Comparison of ENCODE assay signal across 8 mouse cellular contexts in the genomic region with DNA sequence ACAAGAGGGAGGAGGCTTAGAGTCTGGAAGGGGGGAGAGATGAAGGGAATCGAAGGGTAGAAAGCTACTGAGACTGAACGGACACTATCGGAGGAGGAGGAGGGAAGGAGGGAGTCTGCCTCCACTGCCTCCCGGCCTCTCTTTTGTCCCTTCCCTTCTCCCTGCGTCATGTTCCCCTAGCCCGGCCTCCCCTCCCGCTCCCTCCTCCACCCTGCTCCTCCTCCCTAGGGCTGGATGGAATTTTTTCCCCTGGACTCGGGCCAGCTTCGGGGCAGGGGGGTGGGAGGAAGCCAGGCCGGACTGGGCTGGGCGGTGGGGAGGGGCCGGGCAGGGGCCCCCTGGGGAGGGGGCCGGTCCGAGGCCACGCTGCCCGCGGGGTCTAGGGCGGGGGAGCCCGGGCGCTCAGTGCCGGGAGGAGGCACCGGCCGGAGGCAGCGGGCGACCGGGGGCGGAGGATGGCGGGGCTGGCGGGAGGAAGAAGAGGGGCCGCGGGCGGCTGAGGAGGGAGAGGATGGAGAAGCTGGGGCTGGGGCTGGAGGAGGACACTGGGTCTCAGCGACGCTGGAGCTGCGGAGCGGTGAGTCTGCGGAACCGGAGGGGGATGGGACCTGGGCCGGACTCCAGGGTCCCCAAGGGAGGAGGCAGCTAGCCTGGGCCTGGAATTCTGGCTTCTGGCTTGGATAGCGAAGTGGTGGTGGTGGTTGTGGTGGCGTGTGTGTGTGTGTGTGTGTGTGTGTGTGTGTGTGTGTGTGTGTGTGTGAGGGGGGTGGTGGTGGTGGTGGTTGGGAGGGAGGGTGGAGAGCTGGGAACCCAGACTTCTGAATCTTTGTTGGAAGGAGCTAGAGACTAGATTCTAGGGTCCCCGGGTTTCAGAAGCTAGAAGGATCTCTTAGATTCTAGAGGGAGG. TPM values are rescaled to one million over a fixed set of nuclear protein-coding genes. Genes with fewer than 3 reads are reported as not detected.
A peak's percentile ranks its signal among the peaks of the same experiment; 100 is the strongest.
DNase-seq lines count a peak whose midpoint lies in the region; ATAC-seq and TF ChIP-seq lines count a peak whose summit lies in the region.

Gene Spaca6 (plus strand): TSS at position 408 of the 907 bp plus-strand sequence.

- ATAC-seq in forebrain, embryonic 11.5 days (replicated peaks; ENCODE audit: low FRiP score), result peak; percentile 85
- peak; percentile 76 for ATAC-seq in heart, embryonic 13.5 days (ENCODE audit: extremely low read depth, insufficient number of reproducible peaks, low FRiP score, low TSS enrichment)
- ATAC-seq in kidney, embryonic 16.5 days (ENCODE audit: low FRiP score, low TSS enrichment), result peak; percentile 90
- peak; percentile 70 for ATAC-seq in liver, embryonic 11.5 days (replicated peaks; ENCODE audit: low FRiP score)

- no peaks in the 10 kb centered on the region for H3K9me3 ChIP-seq in forebrain, embryonic 11.5 days (ENCODE audit: control insufficient read depth, low read length)
- no peaks in the 10 kb centered on the region for H3K9me3 ChIP-seq in heart, embryonic 13.5 days
- H3K9me3 ChIP-seq in kidney, embryonic 16.5 days (ENCODE audit: low read length), result no peaks in the 10 kb centered on the region
- no peaks in the 10 kb centered on the region for H3K9me3 ChIP-seq in liver, embryonic 11.5 days (ENCODE audit: control insufficient read depth, low read length)

- peaks cover 2% of the 10 kb centered on the region; the same call in 1 of the 2 replicates for H3K4me1 ChIP-seq in forebrain, embryonic 11.5 days (replicated peaks; ENCODE audit: control insufficient read depth, insufficient read depth, low read length)
- H3K4me1 ChIP-seq in heart, embryonic 13.5 days, result peaks cover 37% of the 10 kb centered on the region
- peaks cover 32% of the 10 kb centered on the region for H3K4me1 ChIP-seq in kidney, embryonic 16.5 days (ENCODE audit: insufficient read depth, low read length)
- H3K4me1 ChIP-seq in liver, embryonic 11.5 days (replicated peaks; ENCODE audit: control insufficient read depth, insufficient read depth, low read length), result peaks cover 4% of the 10 kb centered on the region

- H3ac ChIP-seq in myocyte (ENCODE audit: control insufficient read depth, insufficient read length), result peak within 1 kb of the TSS; percentile 79

- peak within 1 kb of the TSS; percentile 99 for H3K27ac ChIP-seq in forebrain, embryonic 11.5 days (ENCODE audit: low read depth, low read length)
- peak within 1 kb of the TSS; percentile 99 for H3K27ac ChIP-seq in heart, embryonic 13.5 days (replicated peaks)
- H3K27ac ChIP-seq in kidney, embryonic 16.5 days (ENCODE audit: low read length), result peak within 1 kb of the TSS; percentile 97
- H3K27ac ChIP-seq in liver, embryonic 11.5 days (ENCODE audit: low read depth, low read length), result peak within 1 kb of the TSS; percentile 90

- peak; percentile 97 for TF ChIP-seq POLR2A in myocyte (IDR thresholded peaks at IDR 0.05; ENCODE audit: insufficient read length, low read depth)

- no peaks in the 10 kb centered on the region for H3K27me3 ChIP-seq in forebrain, embryonic 11.5 days (ENCODE audit: control insufficient read depth, insufficient read depth, low read length)
- H3K27me3 ChIP-seq in heart, embryonic 13.5 days (replicated peaks), result no peaks in the 10 kb centered on the region
- H3K27me3 ChIP-seq in kidney, embryonic 16.5 days (ENCODE audit: insufficient read depth, low read length), result no peaks in the 10 kb centered on the region
- peaks cover 7% of the 10 kb centered on the region; the same call in 1 of the 2 replicates for H3K27me3 ChIP-seq in liver, embryonic 11.5 days (replicated peaks; ENCODE audit: control insufficient read depth, insufficient read depth, low read length)
- no peaks in the 10 kb centered on the region for H3K27me3 ChIP-seq in myocyte (ENCODE audit: control insufficient read depth, insufficient read depth, insufficient read length)

- peaks cover 59% of the 10 kb centered on the region for H3K79me2 ChIP-seq in myocyte (ENCODE audit: control insufficient read depth, insufficient read depth)

- WGBS in forebrain, embryonic 11.5 days, result under 1% methylated on average over 40 of the region's 42 CpGs
- WGBS in heart, embryonic 13.5 days, result under 1% methylated on average over 32 of the region's 42 CpGs
- 1% methylated on average over 22 of the region's 42 CpGs for WGBS in kidney, embryonic 16.5 days
- WGBS in liver, embryonic 11.5 days, result under 1% methylated on average over 36 of the region's 42 CpGs

- H3K4me3 ChIP-seq in forebrain, embryonic 11.5 days (ENCODE audit: low read depth, low read length), result peak within 1 kb of the TSS; percentile 83
- H3K4me3 ChIP-seq in heart, embryonic 13.5 days, result peak within 1 kb of the TSS; percentile 89
- peak within 1 kb of the TSS; percentile 69 for H3K4me3 ChIP-seq in kidney, embryonic 16.5 days (ENCODE audit: low read length)
- peak within 1 kb of the TSS; percentile 67 for H3K4me3 ChIP-seq in liver, embryonic 11.5 days (ENCODE audit: low read depth, low read length)
- H3K4me3 ChIP-seq in myocyte, result peak within 1 kb of the TSS; percentile 98

- peak within 1 kb of the TSS; percentile 91 for H3K9ac ChIP-seq in forebrain, embryonic 11.5 days (ENCODE audit: low read length)
- H3K9ac ChIP-seq in heart, embryonic 13.5 days, result peak within 1 kb of the TSS; percentile 98
- peak within 1 kb of the TSS; percentile 75 for H3K9ac ChIP-seq in kidney, embryonic 16.5 days (replicated peaks; ENCODE audit: low read length)
- H3K9ac ChIP-seq in liver, embryonic 11.5 days (ENCODE audit: low read depth, low read length), result peak within 1 kb of the TSS; percentile 61

- peak within 1 kb of the TSS; percentile 88 for H3K4me2 ChIP-seq in forebrain, embryonic 11.5 days (ENCODE audit: low read depth, low read length, severe bottlenecking)
- peak within 1 kb of the TSS; percentile 84 for H3K4me2 ChIP-seq in heart, embryonic 13.5 days
- H3K4me2 ChIP-seq in kidney, embryonic 16.5 days (replicated peaks; ENCODE audit: low read depth, low read length), result peak within 1 kb of the TSS; percentile 71
- H3K4me2 ChIP-seq in liver, embryonic 11.5 days, result peak within 1 kb of the TSS; percentile 73
- H3K4me2 ChIP-seq in myocyte (ENCODE audit: low read depth), result peak within 1 kb of the TSS; percentile 77

- peak; percentile 41 for DNase-seq in CD4-positive, CD25-positive, alpha-beta regulatory T cell, adult 2 months (ENCODE audit: low read depth, low spot score)
- DNase-seq in brain, adult 2 months (ENCODE audit: low read depth, low spot score), result peak; percentile 98
- DNase-seq in forebrain, embryonic 11.5 days (ENCODE audit: low spot score), result peak; percentile 96
- DNase-seq in liver, embryonic 11.5 days (ENCODE audit: low spot score), result peak; percentile 83
- DNase-seq in telencephalon, adult 2 months (ENCODE audit: low read depth, low spot score), result peak; percentile 87

- no peaks in the 10 kb centered on the region; the same call in 1 of the 2 replicates for H3K36me3 ChIP-seq in forebrain, embryonic 11.5 days (ENCODE audit: control insufficient read depth, insufficient read depth, low read length)
- peaks cover 19% of the 10 kb centered on the region for H3K36me3 ChIP-seq in heart, embryonic 13.5 days
- peaks cover 3% of the 10 kb centered on the region; the same call in 1 of the 2 replicates for H3K36me3 ChIP-seq in kidney, embryonic 16.5 days (ENCODE audit: insufficient read depth, low read length)
- H3K36me3 ChIP-seq in liver, embryonic 11.5 days (ENCODE audit: control insufficient read depth, insufficient read depth, low read length), result 0 out of 2 replicates have a peak, but pooled peaks cover 2% of the 10 kb centered on the region
- H3K36me3 ChIP-seq in myocyte (ENCODE audit: control insufficient read depth, insufficient read depth), result peaks cover 8% of the 10 kb centered on the region

TF ChIP-seq in myocyte, 11 proteins besides CTCF, POLR2A, EP300 and RAD21:
- no peak for TF ChIP-seq CEBPB (IDR thresholded peaks at IDR 0.05; ENCODE audit: insufficient read depth, poor library complexity, severe bottlenecking)
- no peak for TF ChIP-seq TCF12 (IDR thresholded peaks at IDR 0.05; ENCODE audit: insufficient read depth, poor library complexity, severe bottlenecking)
- no peak for TF ChIP-seq REST (IDR thresholded peaks at IDR 0.05; ENCODE audit: insufficient read depth, insufficient read length)
- TF ChIP-seq MYOG (IDR thresholded peaks at IDR 0.05; ENCODE audit: control insufficient read depth in 1 of 3, insufficient read depth in 1 of 3, insufficient read length in 2 of 3, low read depth in 2 of 3), result peak in 1 of 3 experiments; percentile 5
- TF ChIP-seq USF1 (IDR thresholded peaks at IDR 0.05; ENCODE audit: low read depth), result no peak
- TF ChIP-seq TCF3 (IDR thresholded peaks at IDR 0.05; ENCODE audit: insufficient read length, low read depth), result no peak
- TF ChIP-seq POLR2AphosphoS2 (IDR thresholded peaks at IDR 0.05; ENCODE audit: insufficient read length, low read depth), result peak; percentile 100
- TF ChIP-seq MAX (IDR thresholded peaks at IDR 0.05; ENCODE audit: low read depth), result no peak
- TF ChIP-seq SRF (IDR thresholded peaks at IDR 0.05; ENCODE audit: control insufficient read depth, insufficient read length, low read depth), result no peak

RNA-seq across cellular contexts. Expression of gene Spaca6, which starts in this region (rescaled TPM):
- 38.3 and 43.0 TPM in 2 replicates for polyA plus RNA-seq in forebrain, embryonic 11.5 days (2014; fragmentation: Nextera tagmentation; extraction: Ambion mirVana)
- polyA plus RNA-seq in heart, embryonic 13.5 days (2015; fragmentation: Nextera tagmentation; extraction: Ambion mirVana), result 24.2 and 27.0 TPM in 2 replicates
- 30.6 and 44.9 TPM in 2 replicates for polyA plus RNA-seq in kidney, embryonic 16.5 days (2015; fragmentation: Nextera tagmentation; extraction: Ambion mirVana)
- polyA plus RNA-seq in liver, embryonic 11.5 days (2014; fragmentation: Nextera tagmentation; extraction: Ambion mirVana), result 11.2 and 16.4 TPM in 2 replicates
- 5.2 TPM for polyA plus RNA-seq in myocyte (2012; fragmentation: generic; extraction: Trizol)

Comparison
In these comparisons a context has a peak if more than half of its experiments do, and no peak if none do; other contexts are left out.
1. Peak in every context shown above with its lines: DNase-seq, ATAC-seq, H3K4me3 ChIP-seq and H3K27ac ChIP-seq.
2. DNase-seq: peak in every context shown above with its lines; median percentile 98 in brain, adult 2 months; 96 in forebrain, embryonic 11.5 days; 87 in telencephalon, adult 2 months; 83 in liver, embryonic 11.5 days; 41 in CD4-positive, CD25-positive, alpha-beta regulatory T cell, adult 2 months.